In the genomic region with DNA sequence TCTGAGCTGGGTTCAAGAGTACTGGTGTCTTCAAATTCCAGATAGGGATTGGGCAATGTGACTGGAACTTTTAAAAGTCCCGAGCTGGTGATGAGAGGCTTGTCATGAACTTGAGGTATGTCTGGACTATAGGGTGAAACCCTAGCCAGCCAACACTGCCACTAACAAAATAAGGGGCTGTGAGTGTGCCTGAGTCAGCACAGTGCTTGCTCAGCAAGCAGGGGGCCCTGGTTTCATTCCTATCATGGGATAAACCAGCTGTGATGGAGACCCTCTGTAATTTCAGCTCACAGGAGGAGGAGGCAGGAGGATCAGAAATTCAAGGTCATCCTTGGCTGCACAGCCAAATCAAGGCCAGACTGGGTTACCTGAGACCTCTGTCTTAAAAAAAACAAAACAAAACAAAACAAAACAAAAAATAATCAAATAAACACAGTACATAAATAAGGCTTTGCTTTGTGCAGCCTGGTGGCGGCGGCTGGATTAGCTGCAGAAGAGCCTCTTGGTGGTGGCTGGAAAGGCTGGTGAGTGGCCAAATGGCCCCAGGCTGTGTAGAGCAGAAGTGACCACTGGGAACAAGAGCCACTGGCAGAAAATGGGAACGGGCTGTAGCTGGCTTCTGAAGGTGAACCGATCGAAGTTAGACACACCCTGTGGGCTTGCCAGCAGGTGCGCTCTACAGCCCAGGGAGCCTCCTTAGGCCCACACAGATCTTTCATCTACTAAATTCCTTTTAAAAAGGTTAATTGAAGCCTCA, we compare ENCODE assay signal across 11 mouse cellular contexts. TPM values are rescaled to one million over a fixed set of nuclear protein-coding genes. Genes with fewer than 3 reads are reported as not detected.
DNase-seq lines count a peak whose midpoint lies in the region; ATAC-seq lines count a peak whose summit lies in the region.
"Had no signal": no experiment of that assay in that cellular context is flagged by ENCODE, and none has a peak within 500 bp of the region (broad histone marks: within the 10 kb centered on the region; RNA-seq: fewer than 3 reads in every experiment).

No protein-coding gene starts in this region.

- no peaks in the 10 kb centered on the region for H3K36me3 ChIP-seq in heart, embryonic 15.5 days
- H3K36me3 ChIP-seq in midbrain, embryonic 12.5 days, result no peaks in the 10 kb centered on the region
- H3K36me3 ChIP-seq in midbrain, embryonic 15.5 days (replicated peaks), result no peaks in the 10 kb centered on the region
- no peaks in the 10 kb centered on the region for H3K36me3 ChIP-seq in embryonic facial prominence, embryonic 15.5 days
- no peaks in the 10 kb centered on the region for H3K36me3 ChIP-seq in limb, embryonic 13.5 days

- no peak overlapping the region for H3K9ac ChIP-seq in heart, embryonic 15.5 days
- no peak overlapping the region for H3K9ac ChIP-seq in midbrain, embryonic 12.5 days (replicated peaks)
- no peak overlapping the region for H3K9ac ChIP-seq in midbrain, embryonic 15.5 days
- H3K9ac ChIP-seq in embryonic facial prominence, embryonic 15.5 days, result no peak overlapping the region
- peak overlapping the region; percentile 48; the same call in 1 of the 2 replicates for H3K9ac ChIP-seq in limb, embryonic 13.5 days

- peaks cover 18% of the 10 kb centered on the region for H3K4me1 ChIP-seq in heart, embryonic 15.5 days (replicated peaks)
- peaks cover 10% of the 10 kb centered on the region for H3K4me1 ChIP-seq in midbrain, embryonic 12.5 days
- H3K4me1 ChIP-seq in midbrain, embryonic 15.5 days, result peaks cover 6% of the 10 kb centered on the region; the same call in 1 of the 2 replicates
- peaks cover 11% of the 10 kb centered on the region for H3K4me1 ChIP-seq in embryonic facial prominence, embryonic 15.5 days
- H3K4me1 ChIP-seq in limb, embryonic 13.5 days, result peaks cover 30% of the 10 kb centered on the region

- H3K27me3 ChIP-seq in heart, embryonic 15.5 days, result peaks cover 9% of the 10 kb centered on the region; the same call in 1 of the 2 replicates
- H3K27me3 ChIP-seq in midbrain, embryonic 12.5 days, result peaks cover 15% of the 10 kb centered on the region
- peaks cover 11% of the 10 kb centered on the region for H3K27me3 ChIP-seq in midbrain, embryonic 15.5 days (replicated peaks)
- H3K27me3 ChIP-seq in embryonic facial prominence, embryonic 15.5 days, result no peaks in the 10 kb centered on the region
- no peaks in the 10 kb centered on the region; the same call in 1 of the 2 replicates for H3K27me3 ChIP-seq in limb, embryonic 13.5 days

- H3K27ac ChIP-seq in heart, embryonic 15.5 days, result peak overlapping the region; percentile 80
- peak overlapping the region; percentile 68; the same call in 1 of the 2 replicates for H3K27ac ChIP-seq in midbrain, embryonic 12.5 days (replicated peaks)
- no peak overlapping the region for H3K27ac ChIP-seq in midbrain, embryonic 15.5 days
- peak overlapping the region; percentile 61 for H3K27ac ChIP-seq in embryonic facial prominence, embryonic 15.5 days (replicated peaks)
- H3K27ac ChIP-seq in limb, embryonic 13.5 days, result peak overlapping the region; percentile 82
- H3K27ac ChIP-seq: left cerebral cortex, adult 2 months had no signal

- H3K4me3 ChIP-seq in heart, embryonic 15.5 days, result no peak overlapping the region
- no peak overlapping the region for H3K4me3 ChIP-seq in midbrain, embryonic 12.5 days
- H3K4me3 ChIP-seq in midbrain, embryonic 15.5 days, result no peak overlapping the region
- H3K4me3 ChIP-seq in embryonic facial prominence, embryonic 15.5 days (replicated peaks), result no peak overlapping the region
- H3K4me3 ChIP-seq in limb, embryonic 13.5 days, result no peak overlapping the region
- H3K4me3 ChIP-seq: left cerebral cortex, adult 2 months had no signal

- WGBS in heart, embryonic 15.5 days, result 74% methylated on average over 7 of the region's 7 CpGs
- WGBS in midbrain, embryonic 12.5 days, result 71% methylated on average over 7 of the region's 7 CpGs
- WGBS in midbrain, embryonic 15.5 days, result 65% methylated on average over 7 of the region's 7 CpGs
- 58% methylated on average over 7 of the region's 7 CpGs for WGBS in embryonic facial prominence, embryonic 15.5 days
- WGBS in limb, embryonic 13.5 days, result 57% methylated on average over 7 of the region's 7 CpGs

- no peak for DNase-seq in heart, adult 9 months (ENCODE audit: low spot score in 2 of 2)
- DNase-seq in cerebellum, postnatal 36 days, result no peak

- no peak for ATAC-seq in heart, embryonic 15.5 days (replicated peaks; ENCODE audit: insufficient number of reproducible peaks, insufficient read depth, low FRiP score, low read depth)
- no peak for ATAC-seq in midbrain, embryonic 12.5 days (ENCODE audit: low FRiP score, low read depth)
- no peak for ATAC-seq in midbrain, embryonic 15.5 days (replicated peaks)
- ATAC-seq in embryonic facial prominence, embryonic 15.5 days (ENCODE audit: insufficient number of reproducible peaks, low FRiP score, low TSS enrichment, low read depth), result no peak; the same call in 1 of the 2 replicates
- peak; percentile 20; the same call in 1 of the 2 replicates for ATAC-seq in limb, embryonic 13.5 days (ENCODE audit: low FRiP score, low read depth)
- no peak for ATAC-seq in megakaryocyte-erythroid progenitor cell, adult 5-6 weeks (replicated peaks; ENCODE audit: low FRiP score, low TSS enrichment, poor library complexity, severe bottlenecking)

- no peak overlapping the region for H3K4me2 ChIP-seq in heart, embryonic 15.5 days
- H3K4me2 ChIP-seq in midbrain, embryonic 12.5 days (replicated peaks), result no peak overlapping the region
- no peak overlapping the region for H3K4me2 ChIP-seq in midbrain, embryonic 15.5 days
- no peak overlapping the region for H3K4me2 ChIP-seq in embryonic facial prominence, embryonic 15.5 days (replicated peaks)
- H3K4me2 ChIP-seq in limb, embryonic 13.5 days (replicated peaks), result peak overlapping the region; percentile 48

- no peaks in the 10 kb centered on the region for H3K9me3 ChIP-seq in heart, embryonic 15.5 days (replicated peaks)
- peaks cover 8% of the 10 kb centered on the region; the same call in 1 of the 2 replicates for H3K9me3 ChIP-seq in midbrain, embryonic 12.5 days
- H3K9me3 ChIP-seq in midbrain, embryonic 15.5 days, result no peaks in the 10 kb centered on the region
- no peaks in the 10 kb centered on the region for H3K9me3 ChIP-seq in embryonic facial prominence, embryonic 15.5 days (replicated peaks)
- 0 out of 2 replicates have a peak, but pooled peaks cover 5% of the 10 kb centered on the region for H3K9me3 ChIP-seq in limb, embryonic 13.5 days

RNA-seq across cellular contexts. Expression of gene Gprc5c, which starts 6.3 kb away (rescaled TPM):
- polyA plus RNA-seq in heart, embryonic 15.5 days (2015; fragmentation: Nextera tagmentation; extraction: Ambion mirVana), result 12.4 and 19.8 TPM in 2 replicates
- polyA plus RNA-seq in midbrain, embryonic 12.5 days (2016; fragmentation: Nextera tagmentation; extraction: Ambion mirVana), result 10.4 and 16.8 TPM in 2 replicates
- polyA plus RNA-seq in midbrain, embryonic 15.5 days (2015; fragmentation: Nextera tagmentation; extraction: Ambion mirVana), result 9.3 and 9.4 TPM in 2 replicates
- 40.4 and 45.4 TPM in 2 replicates for polyA plus RNA-seq in embryonic facial prominence, embryonic 15.5 days (2015; fragmentation: Nextera tagmentation; extraction: Ambion mirVana)
- 56.2 and 60.0 TPM in 2 replicates for polyA plus RNA-seq in limb, embryonic 13.5 days (2015; fragmentation: Nextera tagmentation; extraction: Ambion mirVana)
- not detected in 2 replicates for total RNA-seq in megakaryocyte-erythroid progenitor cell, adult 5-6 weeks (2014; fragmentation: Nextera tagmentation)
- not detected in 2 replicates for total RNA-seq in megakaryocyte-erythroid progenitor cell, adult 5-6 weeks (2017)

RNA-seq across cellular contexts. Expression of gene Cd300a, which starts 45.2 kb away (rescaled TPM):
- polyA plus RNA-seq in heart, embryonic 15.5 days (2015; fragmentation: Nextera tagmentation; extraction: Ambion mirVana), result 0.82 and 2.2 TPM in 2 replicates
- polyA plus RNA-seq in midbrain, embryonic 12.5 days (2016; fragmentation: Nextera tagmentation; extraction: Ambion mirVana), result 0.71 and 0.97 TPM in 2 replicates
- polyA plus RNA-seq in midbrain, embryonic 15.5 days (2015; fragmentation: Nextera tagmentation; extraction: Ambion mirVana), result 0.86 and 0.94 TPM in 2 replicates
- polyA plus RNA-seq in embryonic facial prominence, embryonic 15.5 days (2015; fragmentation: Nextera tagmentation; extraction: Ambion mirVana), result 1.6 and 1.8 TPM in 2 replicates
- polyA plus RNA-seq in limb, embryonic 13.5 days (2015; fragmentation: Nextera tagmentation; extraction: Ambion mirVana), result 1.6 and 1.9 TPM in 2 replicates
- total RNA-seq in megakaryocyte-erythroid progenitor cell, adult 5-6 weeks (2014; fragmentation: Nextera tagmentation), result 0.52 and 1.9 TPM in 2 replicates
- total RNA-seq in megakaryocyte-erythroid progenitor cell, adult 5-6 weeks (2017), result 1.3 and 5.7 TPM in 2 replicates

RNA-seq across cellular contexts. Expression of gene Gpr142, which starts 45.9 kb away (rescaled TPM):
- not detected in 2 replicates for polyA plus RNA-seq in heart, embryonic 15.5 days (2015; fragmentation: Nextera tagmentation; extraction: Ambion mirVana)
- polyA plus RNA-seq in midbrain, embryonic 12.5 days (2016; fragmentation: Nextera tagmentation; extraction: Ambion mirVana), result not detected in 2 replicates
- polyA plus RNA-seq in midbrain, embryonic 15.5 days (2015; fragmentation: Nextera tagmentation; extraction: Ambion mirVana), result not detected in 2 replicates
- polyA plus RNA-seq in embryonic facial prominence, embryonic 15.5 days (2015; fragmentation: Nextera tagmentation; extraction: Ambion mirVana), result not detected in 2 replicates
- not detected in 2 replicates for polyA plus RNA-seq in limb, embryonic 13.5 days (2015; fragmentation: Nextera tagmentation; extraction: Ambion mirVana)
- total RNA-seq in megakaryocyte-erythroid progenitor cell, adult 5-6 weeks (2014; fragmentation: Nextera tagmentation), result not detected in 2 replicates
- total RNA-seq in megakaryocyte-erythroid progenitor cell, adult 5-6 weeks (2017), result not detected in 2 replicates
- total RNA-seq: left cerebral cortex, adult 2 months had no signal
- polyA plus RNA-seq: intestine, embryonic 14.5 days; thymus, postnatal 0 days had no signal

RNA-seq across cellular contexts. Expression of gene Btbd17, which starts 48.9 kb away (rescaled TPM):
- 0.08 and 0.46 TPM in 2 replicates for polyA plus RNA-seq in heart, embryonic 15.5 days (2015; fragmentation: Nextera tagmentation; extraction: Ambion mirVana)
- 61.0 and 68.5 TPM in 2 replicates for polyA plus RNA-seq in midbrain, embryonic 12.5 days (2016; fragmentation: Nextera tagmentation; extraction: Ambion mirVana)
- polyA plus RNA-seq in midbrain, embryonic 15.5 days (2015; fragmentation: Nextera tagmentation; extraction: Ambion mirVana), result 21.4 and 28.4 TPM in 2 replicates
- polyA plus RNA-seq in embryonic facial prominence, embryonic 15.5 days (2015; fragmentation: Nextera tagmentation; extraction: Ambion mirVana), result 3.6 and 4.2 TPM in 2 replicates
- polyA plus RNA-seq in limb, embryonic 13.5 days (2015; fragmentation: Nextera tagmentation; extraction: Ambion mirVana), result 1.7 TPM in 2 replicates
- not detected in 2 replicates for total RNA-seq in megakaryocyte-erythroid progenitor cell, adult 5-6 weeks (2014; fragmentation: Nextera tagmentation)
- total RNA-seq in megakaryocyte-erythroid progenitor cell, adult 5-6 weeks (2017), result not detected in 2 replicates
- polyA plus RNA-seq: thymus, postnatal 0 days had no signal
